Mouse (Mus musculus) liver, embryonic 12.5 days (tissue): Measurements from ENCODE around the gene Trp53i11. TPM values are rescaled to one million over a fixed set of nuclear protein-coding genes. Genes with fewer than 3 reads are reported as not detected.

Experiments
- ATAC-seq: fragments of 200-750 bp; cut with Nextera tagmentation; 2 replicates; pipeline ENCODE4 v1.8.0; 2017; ENCODE audit warnings: moderate number of reproducible peaks, mild to moderate bottlenecking, moderate library complexity
- H3K27ac ChIP-seq: fragments of 300-500 bp; sonication (generic); 2 replicates; pipeline ENCODE4 v1.5.1; 2016; ENCODE audit warnings: mild to moderate bottlenecking
- H3K27me3 ChIP-seq: fragments of 300-500 bp; sonication (generic); replicated peaks from 2 replicates; pipeline ENCODE4 v1.6.1; 2016; ENCODE audit warnings: mild to moderate bottlenecking, moderate library complexity
- H3K36me3 ChIP-seq: fragments of 300-500 bp; sonication (generic); 2 replicates; pipeline ENCODE4 v1.6.1; 2016; ENCODE audit warnings: mild to moderate bottlenecking, moderate library complexity
- H3K4me1 ChIP-seq: fragments of 300-500 bp; sonication (generic); 2 replicates; pipeline ENCODE4 v1.6.1; 2016
- H3K4me2 ChIP-seq: fragments of 300-500 bp; sonication (generic); 2 replicates; pipeline ENCODE4 v1.6.1; 2016; ENCODE audit warnings: mild to moderate bottlenecking, moderate library complexity
- H3K4me3 ChIP-seq: fragments of 300-500 bp; sonication (generic); 2 replicates; pipeline ENCODE4 v1.5.1; 2016; ENCODE audit warnings: mild to moderate bottlenecking, moderate library complexity
- H3K9ac ChIP-seq: fragments of 300-500 bp; sonication (generic); 2 replicates; pipeline ENCODE4 v1.6.1; 2016; ENCODE audit warnings: mild to moderate bottlenecking, moderate library complexity
- H3K9me3 ChIP-seq: fragments of 300-500 bp; sonication (generic); replicated peaks from 2 replicates; pipeline ENCODE4 v1.6.1; 2016; ENCODE audit warnings: mild to moderate bottlenecking, moderate library complexity
- whole genome bisulfite sequencing: fragments of 180-500 bp; shearing (Covaris S2); methylation state at CpG from one replicate; pipeline ENCODE4 v1.1.7; 2016; ENCODE audit not compliant: insufficient replicate concordance; 5-methylcytosine and 5-hydroxymethylcytosine counted together
- polyA plus RNA-seq: library from polyadenylated mRNA; unstranded; fragments of >200 nt; fragmentation: Nextera tagmentation; extraction: Ambion mirVana; gene quantifications from 2 replicates; pipeline ENCODE4 v1.2.1, GENCODE M21; 2016

The Trp53i11 gene
- polyA plus RNA-seq, result 2.6 and 3.2 TPM in 2 replicates

DNA sequence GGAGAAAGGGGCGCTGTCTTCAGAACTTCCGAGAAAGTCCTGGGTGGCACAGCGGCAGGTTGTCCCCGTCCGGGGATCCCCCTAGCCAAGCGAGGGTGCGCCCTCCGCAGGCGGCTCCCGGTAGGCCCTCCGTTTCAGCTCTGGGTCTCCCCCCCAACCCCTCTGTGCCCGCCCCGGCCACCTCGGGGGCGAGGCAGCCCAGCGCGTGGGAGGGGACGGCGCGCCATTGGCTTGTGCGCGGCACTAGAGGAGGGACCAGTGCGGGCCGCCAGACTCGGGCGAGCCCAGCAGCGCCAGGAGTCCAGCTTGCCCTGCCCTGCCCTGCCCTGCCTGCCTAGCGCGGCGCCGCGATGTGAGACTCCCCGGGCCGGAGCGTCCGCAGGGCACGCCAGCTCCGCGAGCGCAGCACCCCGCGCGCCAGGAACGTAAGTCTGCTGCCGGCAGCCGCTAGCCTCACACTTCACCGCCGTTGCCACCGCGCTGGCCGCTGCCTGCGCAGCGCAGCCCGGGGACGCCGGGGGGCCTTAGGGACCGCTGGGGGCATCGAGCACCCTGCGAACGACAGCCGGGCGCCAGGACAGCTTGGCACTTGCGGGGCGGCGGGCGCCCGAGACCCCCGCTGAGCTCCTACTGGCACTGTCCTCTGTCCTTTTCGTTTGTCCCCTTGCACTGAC lies at the start of gene Trp53i11:
TSS of gene Trp53i11 (plus strand) at position 226 of the 674 bp plus-strand sequence.
- peak within 1 kb of the TSS; percentile 54 for H3K4me3 ChIP-seq
- no peaks in the 10 kb centered on the region for H3K9me3 ChIP-seq
- H3K27ac ChIP-seq, result no peak within 1 kb of the TSS
- WGBS, result 1% methylated on average over 58 of the region's 69 CpGs
- H3K4me1 ChIP-seq, result peaks cover 15% of the 10 kb centered on the region
- H3K27me3 ChIP-seq, result peaks cover 96% of the 10 kb centered on the region
- no peaks in the 10 kb centered on the region for H3K36me3 ChIP-seq
- H3K9ac ChIP-seq, result peak within 1 kb of the TSS; percentile 18
- peak; percentile 63 for ATAC-seq
- H3K4me2 ChIP-seq, result peak within 1 kb of the TSS; percentile 76

DNA sequence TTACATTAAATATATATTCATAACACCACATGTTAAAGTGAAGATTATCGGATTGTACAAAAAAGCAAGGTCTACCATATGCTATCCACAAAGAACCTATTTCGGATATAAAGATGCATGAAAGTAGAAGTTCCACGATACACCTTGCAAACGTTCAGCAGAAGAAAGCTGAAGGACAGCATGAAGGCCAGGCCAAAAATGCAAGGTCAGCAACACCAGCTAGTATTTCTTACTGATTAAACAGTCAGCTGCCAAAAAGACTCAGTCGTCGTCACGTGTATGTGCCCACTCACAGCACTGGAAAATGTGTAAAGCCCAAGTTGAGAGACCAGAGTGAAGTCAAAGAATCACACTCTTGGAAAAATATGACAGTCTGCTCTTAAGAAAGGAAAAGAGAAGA lies 47.9 kb upstream of the Trp53i11 start:
- Histone ChIP-seq H3K27ac (no peak overlapping the region), H3K4me2 (no peak overlapping the region), H3K27me3 (no peaks in the 10 kb centered on the region; the same call in 1 of the 2 replicates), H3K9me3 (no peaks in the 10 kb centered on the region), H3K4me1 (no peaks in the 10 kb centered on the region), H3K36me3 (no peaks in the 10 kb centered on the region), H3K4me3 (no peak overlapping the region), H3K9ac (no peak overlapping the region)
- no peak for ATAC-seq
- WGBS, result 68% methylated on average over 7 of the region's 7 CpGs

DNA sequence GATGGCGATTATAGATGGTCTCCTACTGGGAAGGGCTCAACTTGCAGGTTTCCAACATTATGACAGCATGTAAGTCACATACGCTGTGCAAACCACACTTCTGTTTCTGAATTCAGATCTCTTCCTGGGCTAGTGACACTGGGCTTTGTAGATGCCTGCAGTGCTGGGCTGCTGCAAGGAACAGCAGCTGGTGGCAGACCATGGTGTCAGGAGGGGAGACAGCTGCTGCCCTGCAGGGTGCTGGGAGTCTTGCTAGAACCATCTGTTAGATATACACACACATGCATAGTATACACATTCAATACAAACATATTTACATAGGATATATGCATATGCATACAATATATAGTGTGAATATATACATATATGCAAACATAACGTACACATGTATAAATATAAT lies 46.0 kb upstream of the Trp53i11 start:
- no peak for ATAC-seq
- H3K27ac ChIP-seq, result no peak overlapping the region
- 67% methylated on average over 3 of the region's 3 CpGs for WGBS
- H3K27me3 ChIP-seq, result no peaks in the 10 kb centered on the region; the same call in 1 of the 2 replicates
- H3K9me3 ChIP-seq, result no peaks in the 10 kb centered on the region
- H3K4me1 ChIP-seq, result no peaks in the 10 kb centered on the region
- H3K4me2 ChIP-seq, result no peak overlapping the region
- H3K36me3 ChIP-seq, result no peaks in the 10 kb centered on the region
- no peak overlapping the region for H3K9ac ChIP-seq
- H3K4me3 ChIP-seq, result no peak overlapping the region

DNA sequence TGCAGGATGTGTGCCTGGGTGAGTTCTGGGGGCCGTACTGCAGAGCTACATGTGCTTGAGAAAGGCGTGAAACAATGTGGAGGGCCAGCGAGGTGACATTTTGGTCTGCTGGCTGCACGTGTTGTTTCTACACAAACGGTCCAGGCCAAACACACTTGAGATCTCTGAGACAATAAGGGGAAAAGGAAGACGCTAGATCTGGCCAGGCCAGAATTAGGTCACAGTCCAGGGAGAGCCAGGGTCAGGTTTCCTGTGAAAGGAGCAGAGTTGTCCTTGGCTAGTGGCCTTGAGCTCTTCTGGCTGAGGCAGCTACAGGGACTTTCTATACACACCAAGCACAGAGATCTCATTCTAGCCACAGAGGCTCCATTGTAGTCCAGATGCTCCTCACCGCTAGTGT lies 44.7 kb upstream of the Trp53i11 start:
- H3K27ac ChIP-seq, result no peak overlapping the region
- H3K27me3 ChIP-seq, result no peaks in the 10 kb centered on the region; the same call in 1 of the 2 replicates
- H3K4me3 ChIP-seq, result no peak overlapping the region
- H3K36me3 ChIP-seq, result no peaks in the 10 kb centered on the region
- H3K9ac ChIP-seq, result no peak overlapping the region
- ATAC-seq, result no peak
- H3K4me1 ChIP-seq, result no peaks in the 10 kb centered on the region
- no peaks in the 10 kb centered on the region for H3K9me3 ChIP-seq
- H3K4me2 ChIP-seq, result no peak overlapping the region
- WGBS, result 40% methylated on average over 7 of the region's 7 CpGs

DNA sequence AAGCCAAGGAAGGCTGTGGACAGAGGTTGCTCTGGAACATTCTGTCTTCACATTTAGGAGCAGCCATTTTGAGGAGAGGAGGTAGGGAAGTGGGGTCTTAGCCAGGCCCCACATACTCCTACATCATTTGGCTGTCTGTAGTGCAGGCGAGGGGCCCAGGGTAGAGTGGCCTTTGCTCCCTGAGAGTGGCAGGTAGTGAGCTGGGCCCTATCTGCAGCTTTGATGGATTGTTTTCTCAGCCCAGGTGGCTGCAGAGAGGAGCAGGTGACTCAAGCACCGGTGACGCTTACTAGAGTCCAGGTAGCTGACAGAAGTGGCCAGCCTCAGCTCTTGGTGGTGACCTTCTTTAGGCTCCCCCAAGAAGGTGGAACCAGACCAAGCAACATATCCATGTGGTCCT lies 43.2 kb upstream of the Trp53i11 start:
- 65% methylated on average over 3 of the region's 3 CpGs for WGBS
- no peaks in the 10 kb centered on the region for H3K9me3 ChIP-seq
- no peak overlapping the region for H3K27ac ChIP-seq
- no peaks in the 10 kb centered on the region for H3K4me1 ChIP-seq
- no peaks in the 10 kb centered on the region for H3K36me3 ChIP-seq
- H3K4me3 ChIP-seq, result no peak overlapping the region
- ATAC-seq, result no peak
- H3K4me2 ChIP-seq, result no peak overlapping the region
- H3K9ac ChIP-seq, result no peak overlapping the region
- H3K27me3 ChIP-seq, result no peaks in the 10 kb centered on the region; the same call in 1 of the 2 replicates

DNA sequence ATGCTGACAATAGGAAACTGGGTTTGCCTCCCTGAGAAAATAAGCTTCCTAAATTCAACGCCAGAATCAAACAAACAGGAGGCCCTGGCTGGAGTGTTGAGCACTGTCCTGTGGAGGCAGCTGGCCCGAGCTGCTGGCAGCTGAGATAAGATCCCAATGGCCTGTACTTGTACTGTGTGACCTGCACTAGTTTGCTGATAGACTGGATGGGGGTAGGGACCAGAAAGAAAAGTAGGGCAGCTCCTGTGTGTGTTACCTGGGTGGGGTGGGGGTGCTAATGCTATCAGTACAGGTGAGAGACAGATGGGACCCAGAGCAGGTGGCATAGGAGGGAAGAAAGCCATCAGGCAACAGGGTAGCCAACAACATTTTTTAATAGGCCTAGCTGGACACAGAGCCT lies 37.3 kb upstream of the Trp53i11 start:
- Histone ChIP-seq H3K4me1 (no peaks in the 10 kb centered on the region), H3K4me2 (no peak overlapping the region), H3K27ac (no peak overlapping the region), H3K9me3 (no peaks in the 10 kb centered on the region), H3K9ac (no peak overlapping the region), H3K27me3 (no peaks in the 10 kb centered on the region; the same call in 1 of the 2 replicates), H3K4me3 (no peak overlapping the region), H3K36me3 (no peaks in the 10 kb centered on the region)
- WGBS, result 13% methylated on average over 2 of the region's 2 CpGs
- ATAC-seq, result no peak

DNA sequence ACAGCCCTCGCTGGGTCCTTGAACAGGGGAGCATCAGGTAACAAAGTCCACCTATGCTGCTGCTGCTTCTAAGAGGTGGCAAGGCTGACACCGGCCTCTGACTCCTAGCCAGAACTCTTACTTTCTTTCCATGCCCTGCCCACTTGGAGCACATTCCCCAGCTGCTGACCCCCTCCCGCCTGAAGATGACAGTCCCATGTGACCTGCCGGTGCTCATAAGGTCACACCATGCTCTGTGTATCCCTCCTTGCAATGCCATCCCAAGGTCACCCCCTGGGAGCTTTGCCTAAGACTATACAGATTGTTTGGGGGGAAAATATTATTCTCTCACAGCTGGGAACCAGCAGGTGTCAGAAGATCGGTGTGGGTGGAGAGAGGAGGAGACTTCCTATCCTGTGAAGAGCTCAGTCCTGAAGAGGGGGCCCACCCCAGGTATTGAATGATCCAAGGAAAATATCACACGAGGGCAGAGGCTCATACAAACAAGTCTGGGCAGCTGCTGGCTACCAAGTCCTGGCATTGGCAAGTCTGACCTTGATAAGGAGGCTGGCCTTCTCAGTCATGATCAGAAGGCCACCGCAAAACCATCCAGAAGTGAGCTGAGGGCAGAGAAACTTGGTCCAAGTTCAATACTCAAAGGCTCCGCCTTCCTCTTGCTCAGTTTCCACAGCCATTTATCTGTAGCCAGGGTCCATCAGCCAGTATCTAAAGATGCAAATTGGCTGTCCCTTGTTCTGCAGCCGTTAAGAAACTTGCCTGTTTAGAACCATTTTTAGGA lies 36.5 kb upstream of the Trp53i11 start:
- Histone ChIP-seq H3K9ac (no peak overlapping the region), H3K4me1 (no peaks in the 10 kb centered on the region), H3K36me3 (no peaks in the 10 kb centered on the region), H3K4me3 (no peak overlapping the region), H3K27me3 (peaks cover under 1% of the 10 kb centered on the region; the same call in 1 of the 2 replicates), H3K27ac (no peak overlapping the region), H3K9me3 (no peaks in the 10 kb centered on the region), H3K4me2 (no peak overlapping the region)
- 52% methylated on average over 9 of the region's 9 CpGs for WGBS
- no peak for ATAC-seq

DNA sequence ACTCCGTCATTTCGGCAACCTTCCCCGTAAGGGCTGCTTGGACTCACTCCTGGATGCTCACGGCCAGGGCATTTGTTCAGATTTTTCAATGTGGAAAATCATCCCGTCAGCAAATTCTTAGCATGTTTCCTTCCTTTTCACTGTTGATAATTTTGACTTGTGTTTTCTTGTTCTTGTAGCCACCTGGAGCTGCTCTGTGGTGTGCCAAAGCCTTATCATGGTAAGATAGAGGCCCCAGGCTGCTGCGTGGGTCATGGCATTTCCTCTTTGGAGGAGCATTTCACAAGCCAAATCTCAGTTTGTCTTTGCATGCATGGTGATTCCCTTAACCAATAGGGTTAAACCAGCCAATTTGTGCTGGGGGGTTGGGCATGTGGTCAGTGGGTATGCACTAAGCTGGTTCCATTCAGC lies 35.2 kb upstream of the Trp53i11 start:
- Histone ChIP-seq H3K27ac (no peak overlapping the region), H3K4me1 (no peaks in the 10 kb centered on the region), H3K4me3 (no peak overlapping the region), H3K36me3 (no peaks in the 10 kb centered on the region), H3K9me3 (no peaks in the 10 kb centered on the region), H3K9ac (no peak overlapping the region), H3K4me2 (no peak overlapping the region), H3K27me3 (0 out of 2 replicates have a peak, but pooled peaks cover 4% of the 10 kb centered on the region)
- WGBS, result 48% methylated on average over 6 of the region's 6 CpGs
- ATAC-seq, result no peak

DNA sequence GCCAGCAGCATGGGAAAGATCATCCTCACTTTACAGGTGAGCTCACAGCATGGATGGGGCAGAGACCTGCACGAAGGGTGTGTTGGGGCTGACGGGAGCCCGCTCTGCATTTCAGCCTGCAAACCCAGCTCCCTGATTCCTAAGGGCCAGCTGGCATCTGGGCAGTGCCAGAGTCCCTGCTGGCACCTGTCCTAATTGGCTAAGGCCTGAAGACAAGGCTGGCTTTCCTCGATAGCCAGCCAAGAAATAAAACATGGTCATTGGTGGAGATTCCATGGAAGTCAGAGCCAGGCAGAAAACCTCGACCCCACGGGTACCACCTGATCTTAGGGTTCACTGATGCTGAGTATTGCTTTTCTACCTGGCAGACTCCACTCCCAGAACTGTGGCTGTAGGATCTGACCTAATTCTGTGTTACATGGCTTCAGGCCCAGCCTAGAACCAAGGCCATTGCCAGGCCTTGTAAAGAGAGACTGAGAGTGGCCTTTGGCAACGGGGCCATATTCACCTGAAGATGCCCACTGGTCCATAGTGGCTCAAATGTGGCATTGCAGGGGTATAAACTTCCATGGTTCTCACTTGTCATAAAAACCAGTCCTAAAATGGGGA lies 34.4 kb upstream of the Trp53i11 start:
- Histone ChIP-seq H3K4me3 (no peak overlapping the region), H3K9ac (no peak overlapping the region), H3K4me2 (no peak overlapping the region), H3K36me3 (no peaks in the 10 kb centered on the region), H3K4me1 (no peaks in the 10 kb centered on the region), H3K9me3 (no peaks in the 10 kb centered on the region), H3K27me3 (0 out of 2 replicates have a peak, but pooled peaks cover 4% of the 10 kb centered on the region), H3K27ac (no peak overlapping the region)
- ATAC-seq, result no peak
- 54% methylated on average over 7 of the region's 7 CpGs for WGBS

DNA sequence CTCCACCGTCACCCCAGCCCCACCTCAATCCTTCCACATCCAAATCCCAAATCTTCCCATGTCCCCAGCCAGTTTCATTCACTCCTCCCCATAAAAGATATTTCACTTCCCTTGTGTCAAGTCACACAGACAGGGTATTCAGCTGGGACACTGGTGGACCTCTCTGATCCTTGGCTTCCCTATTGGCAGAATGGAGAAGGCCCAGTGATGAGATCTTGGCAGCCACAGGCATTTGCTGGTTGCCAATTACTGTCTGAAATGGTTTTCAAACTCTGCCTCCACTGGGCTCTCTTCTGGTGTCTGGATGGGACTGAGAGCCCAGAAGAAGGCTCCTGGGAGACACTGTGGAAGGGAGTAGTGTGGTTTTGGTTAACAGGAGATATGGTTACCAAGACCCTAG lies 33.5 kb upstream of the Trp53i11 start:
- Histone ChIP-seq H3K4me3 (no peak overlapping the region), H3K27ac (no peak overlapping the region), H3K27me3 (peaks cover 8% of the 10 kb centered on the region; the same call in 1 of the 2 replicates), H3K4me2 (no peak overlapping the region), H3K4me1 (no peaks in the 10 kb centered on the region), H3K9me3 (no peaks in the 10 kb centered on the region), H3K36me3 (no peaks in the 10 kb centered on the region), H3K9ac (no peak overlapping the region)
- ATAC-seq, result no peak
- 89% methylated on average over 1 of the region's 1 CpGs for WGBS

DNA sequence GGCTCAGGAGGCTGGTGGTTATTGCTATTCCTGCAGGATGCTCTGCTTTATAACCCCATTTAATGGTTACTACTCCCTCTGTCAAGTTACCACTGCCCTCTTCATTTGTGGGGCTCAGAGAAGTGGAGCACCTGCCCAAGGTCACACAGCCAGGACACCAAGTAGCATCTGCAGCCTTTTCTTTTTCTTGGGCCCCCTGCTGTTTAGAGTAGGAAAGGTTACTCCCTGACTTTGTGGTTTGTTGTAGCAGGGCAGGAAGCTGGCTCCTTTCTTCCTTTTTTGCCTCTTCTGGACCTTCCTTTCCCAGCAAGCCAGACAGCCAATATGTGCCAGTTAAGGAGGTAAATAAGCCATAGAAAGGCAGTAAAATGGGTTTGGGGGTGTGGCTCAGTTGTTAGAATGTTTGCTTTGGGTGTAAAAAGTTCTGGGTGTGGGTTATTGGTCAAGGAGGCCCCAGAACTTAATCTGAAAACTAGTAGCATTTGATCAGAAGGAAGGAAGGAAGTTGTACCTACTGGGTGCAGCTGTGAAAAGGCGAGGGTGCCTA lies 32.8 kb upstream of the Trp53i11 start:
- no peak overlapping the region for H3K27ac ChIP-seq
- no peak overlapping the region for H3K9ac ChIP-seq
- no peak for ATAC-seq
- no peaks in the 10 kb centered on the region for H3K36me3 ChIP-seq
- no peaks in the 10 kb centered on the region for H3K9me3 ChIP-seq
- WGBS, result 30% methylated on average over 1 of the region's 1 CpGs
- no peak overlapping the region for H3K4me3 ChIP-seq
- peaks cover 14% of the 10 kb centered on the region for H3K27me3 ChIP-seq
- no peak overlapping the region for H3K4me2 ChIP-seq
- no peaks in the 10 kb centered on the region for H3K4me1 ChIP-seq
